Mouse (Mus musculus): ENCODE data around the gene Tex14.
A peak's percentile ranks its signal among the peaks of the same experiment; 100 is the strongest.

Tex14 gene

DNA sequence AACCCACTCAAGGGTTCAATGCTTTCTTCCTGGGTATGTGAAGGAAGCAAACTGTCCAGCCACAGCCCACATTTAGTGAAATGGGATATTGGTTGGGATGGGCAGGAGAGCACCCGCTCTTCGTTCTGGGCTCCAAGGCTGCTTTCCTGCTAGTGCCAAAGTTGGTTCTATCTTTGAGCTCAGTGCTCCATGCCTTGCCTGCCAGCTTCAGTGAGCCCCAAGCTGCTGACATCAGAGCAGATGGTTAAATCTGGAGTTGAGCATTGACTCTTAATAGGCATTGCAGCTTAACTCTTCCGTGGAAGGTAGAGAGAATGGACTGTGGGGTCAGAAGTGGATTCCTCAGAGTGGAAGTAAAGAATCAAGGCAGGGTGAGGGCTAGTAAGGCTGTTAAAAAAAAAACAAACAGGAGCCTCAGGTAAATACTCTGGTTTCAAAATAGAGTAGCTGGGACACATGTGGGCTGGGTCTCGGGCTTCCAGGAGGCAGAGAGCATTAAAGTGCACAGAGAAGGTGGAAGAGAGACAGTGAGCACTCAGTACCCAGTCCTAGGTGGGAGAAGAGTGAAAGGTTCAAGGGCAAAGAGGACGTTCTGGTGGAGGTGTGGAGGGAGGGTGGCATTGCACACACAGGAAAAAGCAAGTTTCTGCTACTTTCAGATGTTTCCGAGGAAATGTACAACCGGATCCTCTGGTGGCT is 163.5 kb downstream of the Tex14 start, which contains the start of gene Sept4:
Gene Sept4 (plus strand): TSS at position 649 of the 699 bp plus-strand sequence.
- no peak for DNase-seq (ENCODE audit: low read depth, low spot score)

DNA sequence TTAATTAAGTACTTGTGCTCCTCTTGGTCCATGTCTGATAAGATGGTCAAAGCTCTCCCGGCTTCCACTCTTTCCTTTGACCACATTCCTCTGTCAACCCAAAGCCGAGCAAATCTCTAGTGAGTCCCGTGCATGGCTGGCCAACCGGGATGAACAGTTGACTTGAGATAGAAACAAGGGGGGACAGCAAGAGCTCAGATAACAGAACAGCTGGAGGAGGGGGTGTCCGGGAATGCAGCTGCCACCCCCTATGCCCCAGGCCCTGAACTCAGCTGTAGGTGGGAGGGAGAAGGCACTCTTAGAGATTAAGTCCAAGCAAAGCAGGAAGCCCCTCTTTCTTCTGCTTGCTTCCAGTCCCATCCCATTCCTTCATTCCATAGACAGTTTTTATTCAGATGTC is 165.9 kb downstream of the Tex14 start:
- no peak for DNase-seq (ENCODE audit: low read depth, low spot score)

DNA sequence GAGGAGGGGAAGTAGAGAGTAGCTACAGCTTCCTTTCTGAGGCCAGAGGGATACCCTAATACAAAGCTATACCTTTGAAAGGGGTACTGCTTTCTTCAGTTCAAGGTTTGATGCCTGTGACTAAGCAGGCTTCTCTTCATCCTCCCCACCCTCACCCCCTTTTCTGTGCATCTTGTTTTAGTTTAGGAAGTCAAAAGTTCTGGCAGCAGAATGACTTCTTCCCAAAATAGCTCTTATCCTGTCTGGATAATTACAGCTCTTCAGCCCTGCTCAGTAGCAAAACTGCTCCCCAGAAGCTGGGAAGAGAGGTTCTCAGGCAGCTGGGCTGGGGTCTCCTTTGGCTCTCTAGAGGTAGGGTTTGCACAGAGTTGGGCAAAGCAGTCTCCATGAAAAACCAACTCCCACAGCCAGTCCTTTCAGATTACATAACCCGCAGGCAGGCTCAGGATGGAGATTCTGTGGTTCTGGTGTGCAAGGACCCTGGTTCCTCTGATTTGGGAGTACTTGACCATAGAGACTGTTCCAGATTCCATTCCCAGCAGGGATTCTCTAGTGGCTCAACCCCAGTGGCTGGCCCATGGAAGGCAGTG is 166.6 kb downstream of the Tex14 start:
- no peak for DNase-seq (ENCODE audit: low read depth, low spot score)

DNA sequence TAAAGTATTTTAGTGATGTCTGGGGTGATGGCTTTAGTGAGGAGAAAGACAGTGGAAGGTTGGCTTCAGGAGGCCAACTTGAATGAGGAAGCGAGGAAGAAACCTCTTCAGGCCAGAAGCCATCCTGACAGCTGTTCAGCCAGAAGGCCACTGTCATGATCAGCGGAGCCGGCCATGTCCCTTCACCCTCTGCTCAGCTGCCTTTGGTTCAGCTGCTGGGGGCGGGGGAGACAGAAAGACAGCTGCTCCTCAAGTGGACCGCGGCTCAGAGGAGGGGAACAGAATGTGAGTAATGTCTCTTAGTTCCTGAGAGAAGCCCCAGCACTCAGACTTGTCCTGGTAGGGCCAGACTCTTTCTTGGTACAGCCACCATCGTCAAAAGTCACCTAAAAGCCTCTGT is 168.9 kb downstream of the Tex14 start:
- DNase-seq (ENCODE audit: low read depth, low spot score), result no peak

DNA sequence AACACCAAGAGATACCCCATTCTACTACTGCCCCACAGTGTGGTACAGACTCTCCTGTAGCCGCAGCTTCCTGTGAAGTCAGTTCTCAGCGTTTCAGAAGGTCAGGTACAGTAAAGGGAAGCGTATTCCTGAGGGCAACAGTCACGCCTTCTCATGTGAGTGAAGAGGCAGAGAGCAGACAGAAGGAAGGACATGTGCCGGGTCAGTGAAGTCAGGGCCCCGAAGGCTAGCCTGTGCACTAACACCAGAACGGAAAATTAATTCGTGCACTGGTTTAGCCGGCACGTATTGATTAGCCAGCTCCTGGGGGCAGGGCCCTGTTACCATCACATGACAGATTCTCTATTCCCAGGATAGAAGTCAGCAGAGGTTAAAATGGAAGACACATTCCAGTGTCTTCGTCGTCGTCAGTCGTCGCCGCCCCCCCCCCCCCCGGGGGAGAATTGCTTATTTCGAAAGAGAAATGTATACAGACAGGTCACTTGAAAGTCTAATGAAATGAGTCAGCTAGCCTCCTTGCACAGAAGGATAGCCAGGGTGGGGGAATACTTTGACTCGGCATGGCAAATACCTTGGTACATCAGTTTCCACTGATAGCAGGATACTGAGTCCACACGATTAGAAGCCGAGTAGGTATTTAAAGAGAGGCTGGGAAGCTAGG is 169.8 kb downstream of the Tex14 start:
- DNase-seq (ENCODE audit: low read depth, low spot score), result no peak

DNA sequence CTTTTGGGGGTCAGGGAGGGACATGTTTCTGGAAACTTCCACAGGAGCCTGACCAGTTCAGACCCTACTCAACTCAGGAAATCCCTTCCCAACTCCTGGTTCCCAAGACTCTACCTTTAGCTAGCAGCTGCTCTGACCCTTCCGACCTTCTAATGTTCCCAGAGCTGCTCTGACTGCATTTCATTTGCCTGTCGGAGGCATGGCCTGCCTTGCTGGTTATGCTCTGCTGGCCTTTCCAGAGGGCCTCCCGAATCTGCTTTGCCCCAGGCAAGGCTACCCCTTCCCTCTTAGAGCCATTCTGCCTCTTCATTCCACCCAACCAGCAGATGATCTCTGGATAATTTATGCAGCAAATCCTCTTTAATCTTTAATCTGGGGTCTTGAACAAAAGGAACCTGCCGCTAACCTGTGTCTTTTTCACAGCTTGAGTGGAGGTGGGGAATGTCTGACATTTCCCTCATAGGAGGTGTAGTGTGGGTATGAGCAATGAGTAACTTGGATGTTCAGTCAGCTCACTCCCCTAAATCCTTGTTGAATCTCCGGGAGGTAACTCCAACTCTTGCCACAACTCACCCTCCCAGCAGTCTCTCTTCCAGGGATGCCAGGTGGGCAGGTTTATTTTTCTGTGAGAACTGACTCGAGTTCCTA is 172.9 kb downstream of the Tex14 start:
- no peak for DNase-seq (ENCODE audit: low read depth, low spot score)

DNA sequence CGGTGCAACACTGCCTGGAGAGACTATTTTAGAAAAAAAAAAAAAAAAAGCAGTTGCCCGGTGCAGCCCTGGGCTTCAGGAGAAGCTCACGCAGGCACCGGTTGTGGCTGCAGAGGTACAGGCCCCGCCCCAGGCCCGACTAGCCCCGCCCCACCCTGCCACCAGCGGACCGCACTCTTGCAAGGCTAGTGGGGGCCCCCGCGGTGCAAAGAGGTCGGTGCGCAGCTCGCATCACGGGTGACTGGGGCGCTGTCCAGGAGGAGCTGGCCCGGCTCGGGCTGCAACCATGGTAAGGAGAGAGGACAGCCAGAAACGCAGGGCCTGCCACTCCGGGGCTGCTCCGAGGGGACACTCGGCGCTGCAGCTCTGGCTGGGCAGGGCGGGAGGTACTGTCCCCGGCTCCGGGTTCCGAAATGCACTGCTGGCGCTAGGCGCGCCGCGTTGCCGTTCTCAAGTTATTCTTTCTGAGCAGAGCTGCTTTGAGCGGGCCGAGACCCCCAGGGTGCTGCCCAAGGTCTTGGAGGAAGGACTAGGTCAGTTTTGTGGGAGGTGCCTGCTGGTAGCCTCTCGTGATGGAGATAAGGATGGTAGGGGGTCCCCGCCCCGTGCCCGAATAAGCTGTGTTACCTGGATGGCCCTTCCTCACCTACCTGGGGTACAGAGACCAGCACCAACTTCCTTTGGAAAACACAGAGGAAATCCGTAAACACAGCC is 173.5 kb downstream of the Tex14 start:
- peak; percentile 59 for DNase-seq (ENCODE audit: low read depth, low spot score)

DNA sequence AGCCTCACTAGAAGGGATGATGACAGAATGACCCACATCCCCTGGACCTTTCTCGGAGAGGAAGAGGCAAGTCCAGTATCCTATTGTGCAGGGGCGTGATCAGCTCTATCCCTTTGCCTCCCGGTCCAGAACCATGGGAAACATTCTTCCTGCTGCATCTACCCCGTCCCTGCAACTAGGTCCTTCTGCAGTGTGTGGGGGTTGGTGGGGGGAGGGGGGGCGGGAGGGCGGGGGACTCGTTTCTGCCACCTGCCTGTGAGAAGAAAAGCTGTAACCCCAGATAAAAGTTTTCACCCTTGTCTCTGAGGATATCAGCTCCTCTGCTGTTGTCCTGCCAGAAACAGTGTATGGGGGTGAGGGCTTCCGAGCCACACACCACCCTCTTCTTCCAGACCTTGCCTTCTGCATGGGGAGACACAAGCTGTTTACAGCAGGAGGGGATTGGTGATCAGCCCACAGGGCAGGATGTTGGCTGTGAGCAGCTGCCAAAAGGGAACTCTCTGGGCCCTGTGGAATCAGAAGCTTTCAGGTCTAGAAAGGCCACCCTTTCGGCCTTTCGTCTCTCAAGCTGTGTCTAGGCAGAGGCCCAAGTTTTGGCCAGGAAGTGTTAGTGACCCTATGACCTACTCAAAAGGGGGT is 174.2 kb downstream of the Tex14 start:
- DNase-seq (ENCODE audit: low read depth, low spot score), result no peak

DNA sequence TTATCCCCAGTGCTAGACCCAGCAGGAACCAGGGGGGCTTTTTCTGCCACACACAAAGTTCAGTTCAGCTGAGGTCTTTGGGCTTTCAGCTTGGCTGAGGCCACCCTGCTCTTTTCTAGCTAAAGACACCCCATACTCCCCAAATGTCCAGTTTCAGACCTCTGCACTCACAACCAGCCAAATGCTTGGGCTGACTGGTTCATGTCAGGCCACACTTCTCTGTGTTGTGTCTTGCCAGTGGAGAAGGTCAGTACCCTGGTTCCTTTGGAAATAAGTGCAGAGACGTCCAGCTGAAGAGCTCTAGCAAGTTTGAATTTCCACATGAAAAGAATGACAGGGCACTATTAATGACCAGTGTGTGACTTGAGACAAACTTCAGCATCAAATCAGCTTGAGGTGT is 174.8 kb downstream of the Tex14 start:
- no peak for DNase-seq (ENCODE audit: low read depth, low spot score)

DNA sequence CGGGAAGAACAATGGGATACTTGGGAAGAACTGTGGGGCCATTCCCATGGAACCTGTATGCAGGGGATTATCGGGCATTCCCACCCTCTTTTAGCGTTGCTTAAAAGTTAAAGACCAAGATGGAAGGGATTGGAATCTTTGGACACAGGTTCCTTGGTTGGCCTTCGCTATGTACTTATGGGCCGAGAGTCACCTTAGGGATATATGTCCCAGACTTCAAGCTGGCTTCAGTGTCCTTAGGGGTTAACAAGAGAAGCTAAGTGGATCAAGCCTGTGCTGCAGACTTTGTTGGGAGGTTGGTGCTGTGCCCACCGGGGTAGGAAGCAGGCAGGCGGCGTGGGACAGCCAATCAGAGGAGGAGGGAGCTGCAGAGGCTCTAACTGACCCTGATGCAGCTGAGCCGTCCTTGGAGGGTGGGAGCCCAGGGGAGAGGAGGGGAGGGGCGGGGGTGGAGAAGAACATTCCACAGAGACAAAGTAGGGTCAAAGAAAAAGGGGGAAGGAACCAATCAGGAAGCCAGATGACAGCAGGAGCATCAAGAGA is 175.7 kb downstream of the Tex14 start:
- no peak for DNase-seq (ENCODE audit: low read depth, low spot score)

DNA sequence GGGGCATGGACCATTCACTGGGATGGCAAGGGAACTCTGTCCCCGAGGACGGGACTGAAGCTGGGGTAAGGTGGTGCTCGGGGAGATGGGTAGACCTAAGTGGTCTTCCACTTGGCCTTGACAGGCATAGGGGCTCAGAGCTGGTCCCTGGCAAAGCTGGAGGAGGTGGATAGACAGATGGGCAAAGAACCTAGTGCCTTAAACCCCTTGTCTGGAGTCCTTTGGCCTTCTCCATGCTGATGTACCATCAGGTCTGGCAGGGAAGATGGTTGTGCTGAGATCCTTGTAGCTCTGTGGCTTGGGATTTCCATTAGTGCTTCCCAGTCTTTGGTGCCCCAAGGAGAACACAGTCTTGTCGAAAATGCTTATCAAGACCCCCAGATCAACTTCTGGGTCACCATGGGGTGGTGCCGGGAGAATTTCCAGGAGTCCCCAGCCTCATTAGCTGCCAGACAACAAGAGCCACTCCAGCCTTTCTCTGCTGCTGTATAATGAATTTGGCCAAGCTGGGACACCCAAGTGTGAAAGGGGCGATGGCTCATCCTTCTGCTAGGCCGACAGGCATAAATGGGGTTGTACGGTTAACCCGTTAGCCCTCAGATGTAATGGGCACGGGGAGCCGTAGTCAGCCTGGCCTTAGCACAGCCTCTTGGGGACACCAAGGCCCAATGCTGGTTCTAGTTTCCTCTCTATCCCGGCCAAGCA is 176.4 kb downstream of the Tex14 start:
- no peak for DNase-seq (ENCODE audit: low read depth, low spot score)

DNA sequence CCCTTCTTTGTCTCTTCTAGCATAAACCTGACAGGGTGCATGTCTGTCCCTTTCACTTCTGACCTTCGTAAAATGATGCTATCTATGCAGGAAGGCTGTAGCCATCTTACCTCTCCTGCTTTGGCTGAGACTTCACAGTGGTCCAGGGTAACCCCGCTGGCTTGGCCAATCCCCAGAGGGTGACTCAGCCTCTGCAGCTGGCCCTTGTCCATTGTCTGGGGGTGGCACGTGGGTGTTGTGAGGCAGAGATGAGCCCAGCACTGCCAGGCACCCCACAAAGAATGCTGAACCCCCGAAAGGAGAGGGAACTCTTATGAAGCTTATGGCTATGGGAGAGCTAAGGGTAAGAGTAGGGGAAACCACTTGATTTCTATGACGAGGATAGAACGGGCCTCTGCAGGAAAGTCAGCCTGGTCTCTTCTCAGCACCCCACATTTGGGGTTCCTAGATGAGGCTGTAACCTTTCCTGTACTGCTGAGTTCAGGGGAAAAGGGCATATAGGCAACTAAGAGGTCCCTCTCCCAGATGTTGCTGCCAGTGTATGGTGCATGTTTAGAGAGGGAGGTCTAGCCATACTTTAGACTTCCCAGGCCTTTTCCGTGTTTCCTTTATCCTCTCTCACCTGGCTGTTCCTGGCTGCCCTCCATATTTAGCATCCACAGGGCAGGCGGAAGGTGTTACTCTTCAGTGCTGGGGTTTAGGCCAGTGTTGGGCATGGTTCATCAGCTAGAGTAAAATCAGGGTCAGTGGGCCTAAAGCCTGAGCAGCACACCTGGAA is 177.3 kb downstream of the Tex14 start:
- DNase-seq (ENCODE audit: low read depth, low spot score), result no peak

DNA sequence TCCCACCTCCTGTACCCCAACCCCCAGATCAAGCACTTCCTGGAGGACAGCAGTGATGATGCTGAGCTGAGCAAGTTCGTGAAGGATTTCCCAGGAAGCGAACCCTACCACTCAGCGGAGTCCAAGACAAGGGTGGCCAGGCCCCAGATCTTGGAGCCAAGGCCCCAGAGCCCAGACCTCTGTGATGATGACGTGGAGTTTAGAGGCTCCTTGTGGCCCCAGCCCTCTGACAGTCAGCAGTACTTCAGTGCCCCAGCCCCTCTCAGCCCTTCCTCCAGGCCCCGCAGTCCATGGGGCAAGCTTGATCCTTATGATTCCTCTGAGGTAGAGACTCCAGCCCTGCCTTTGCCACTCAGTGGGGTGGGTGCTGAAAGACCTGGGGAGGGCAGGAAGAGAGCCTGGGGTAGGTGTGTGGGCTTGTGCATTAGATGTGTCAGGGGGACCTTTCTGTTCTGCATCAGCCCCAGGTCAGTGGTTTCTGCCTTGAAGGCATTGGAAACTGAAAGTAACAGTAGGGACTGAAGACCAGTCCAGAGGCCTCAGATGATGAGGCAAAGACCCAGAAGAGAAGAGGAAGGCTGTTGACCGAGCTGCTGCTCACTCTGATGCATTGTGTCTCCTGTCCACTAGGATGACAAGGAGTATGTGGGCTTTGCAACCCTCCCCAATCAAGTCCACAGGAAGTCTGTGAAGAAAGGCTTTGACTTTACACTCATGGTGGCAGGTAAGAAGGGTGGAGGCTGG is 178.6 kb downstream of the Tex14 start:
- DNase-seq (ENCODE audit: low read depth, low spot score), result no peak

DNA sequence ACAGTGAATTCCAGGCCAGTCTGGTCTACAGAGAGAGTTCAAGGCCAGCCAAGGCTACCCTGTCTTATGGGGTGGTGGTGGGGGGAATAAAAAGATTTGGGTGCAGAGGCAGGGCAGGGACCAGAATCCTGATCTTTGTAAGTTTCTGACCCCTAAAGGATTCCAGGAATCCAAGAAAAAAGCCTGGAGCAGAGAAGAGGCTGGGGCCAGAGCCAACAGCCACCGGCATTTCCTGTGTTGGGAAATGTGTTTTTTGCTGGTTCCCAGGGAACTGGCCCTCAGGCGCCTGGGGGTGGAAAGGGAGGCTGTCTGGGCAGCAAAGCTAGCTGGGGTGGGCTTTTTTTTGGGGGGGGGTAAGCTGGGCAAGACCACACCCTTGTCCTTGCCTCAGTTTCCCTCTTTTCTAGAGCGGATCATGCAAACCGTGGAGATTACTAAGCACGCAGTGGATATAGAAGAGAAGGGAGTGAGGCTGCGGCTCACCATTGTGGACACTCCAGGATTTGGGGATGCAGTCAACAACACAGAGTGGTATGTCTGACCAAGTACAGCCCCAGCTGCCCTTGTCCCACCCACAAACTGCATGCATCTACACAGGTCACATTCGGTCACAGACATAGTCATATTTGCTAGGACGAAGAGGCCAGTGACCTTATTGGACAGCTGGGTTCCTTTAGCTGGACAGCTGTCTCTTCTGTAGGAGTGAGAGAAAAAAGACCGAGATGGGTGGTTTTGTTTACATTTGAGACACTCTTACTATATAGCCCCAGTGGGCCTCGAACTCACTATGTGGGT is 180.0 kb downstream of the Tex14 start:
- DNase-seq (ENCODE audit: low read depth, low spot score), result no peak

DNA sequence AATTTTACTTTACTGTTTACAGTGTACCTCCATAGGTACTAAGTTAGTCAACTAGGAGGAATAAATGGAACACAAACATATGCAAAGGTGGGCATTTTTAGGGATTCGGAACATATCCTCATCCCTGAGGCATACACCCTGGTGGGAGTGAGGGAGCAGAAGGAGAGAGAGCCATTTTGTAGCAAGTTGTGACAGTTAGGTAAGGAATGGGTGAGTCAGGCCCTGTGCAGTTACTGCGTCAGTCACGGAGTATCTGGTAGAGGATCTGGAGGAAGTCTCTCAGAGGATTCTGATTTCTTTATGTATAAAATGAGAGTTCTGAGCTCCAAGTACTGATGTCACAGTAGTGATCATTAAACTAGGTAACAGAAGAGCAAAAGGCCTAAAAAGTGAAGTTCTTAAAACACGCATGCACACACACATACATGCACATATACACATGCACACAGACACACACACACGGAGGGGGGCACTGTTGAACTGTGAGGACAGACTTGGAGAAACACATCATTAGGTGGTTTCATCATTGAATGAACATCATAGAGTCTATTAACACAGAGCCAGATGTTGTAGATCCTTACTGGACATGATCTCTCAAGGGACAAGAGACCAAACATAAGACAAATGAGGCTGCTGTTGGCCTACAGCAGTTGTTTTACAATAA is 182.5 kb downstream of the Tex14 start:
- no peak for DNase-seq (ENCODE audit: low read depth, low spot score)

DNA sequence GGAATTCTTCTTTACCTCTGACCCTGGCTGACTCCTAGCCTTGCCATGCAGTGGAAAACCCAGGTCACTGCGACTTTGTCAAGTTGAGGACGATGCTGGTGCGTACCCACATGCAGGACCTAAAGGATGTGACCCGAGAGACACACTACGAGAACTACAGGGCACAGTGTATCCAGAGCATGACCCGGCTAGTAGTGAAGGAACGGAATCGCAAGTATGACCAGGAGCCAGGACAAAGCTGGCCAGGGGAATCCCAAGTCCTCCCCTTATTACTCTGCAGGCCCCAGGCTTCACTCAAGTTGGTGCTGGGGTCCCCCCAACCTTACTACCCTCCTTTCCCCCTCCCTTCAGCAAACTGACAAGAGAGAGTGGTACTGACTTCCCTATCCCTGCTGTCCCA is 184.7 kb downstream of the Tex14 start:
- DNase-seq (ENCODE audit: low read depth, low spot score), result no peak

DNA sequence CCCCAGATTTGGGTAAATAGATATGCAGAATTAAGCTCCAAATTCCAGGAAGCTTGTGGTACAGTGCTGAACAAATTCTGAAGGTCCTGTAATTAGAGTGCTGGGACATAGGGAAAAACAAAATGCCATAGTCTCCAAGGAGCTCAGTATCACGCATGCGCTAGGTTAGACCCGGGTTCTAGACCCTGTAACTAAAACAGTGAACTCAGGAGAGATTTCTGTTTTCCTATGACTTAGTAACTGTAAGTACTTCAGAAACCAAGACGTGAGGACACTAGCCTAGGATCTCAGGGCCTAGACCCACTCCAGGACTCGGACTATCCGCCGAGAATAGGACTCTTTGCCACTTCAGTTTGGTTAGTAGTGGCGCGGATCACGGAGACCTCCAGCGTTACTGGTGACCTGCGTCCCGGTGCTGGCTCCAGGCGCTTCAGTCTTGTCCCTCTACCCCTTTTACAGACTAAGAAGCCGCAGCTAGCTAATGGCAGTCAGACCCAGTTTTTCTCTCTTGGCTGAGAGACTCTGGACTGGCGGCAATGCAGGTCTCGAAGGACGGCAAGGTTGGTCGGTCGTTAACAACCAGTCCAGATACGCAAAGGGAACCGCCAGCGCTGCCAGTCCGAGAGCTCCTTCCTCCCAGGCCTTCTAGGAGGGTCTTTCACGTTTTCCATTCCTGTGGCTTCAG is 186.1 kb downstream of the Tex14 start:
- no peak for DNase-seq (ENCODE audit: low read depth, low spot score)

All from CD4-positive helper T cell, adult 2 months (primary cell).